Mouse (Mus musculus): ENCODE data around the gene Gpx4. TPM values are rescaled to one million over a fixed set of nuclear protein-coding genes. Genes with fewer than 3 reads are reported as not detected.
A peak's percentile ranks its signal among the peaks of the same experiment; 100 is the strongest.

The Gpx4 gene
- total RNA-seq, 1 experiment from 2014 or later = 251 TPM

DNA sequence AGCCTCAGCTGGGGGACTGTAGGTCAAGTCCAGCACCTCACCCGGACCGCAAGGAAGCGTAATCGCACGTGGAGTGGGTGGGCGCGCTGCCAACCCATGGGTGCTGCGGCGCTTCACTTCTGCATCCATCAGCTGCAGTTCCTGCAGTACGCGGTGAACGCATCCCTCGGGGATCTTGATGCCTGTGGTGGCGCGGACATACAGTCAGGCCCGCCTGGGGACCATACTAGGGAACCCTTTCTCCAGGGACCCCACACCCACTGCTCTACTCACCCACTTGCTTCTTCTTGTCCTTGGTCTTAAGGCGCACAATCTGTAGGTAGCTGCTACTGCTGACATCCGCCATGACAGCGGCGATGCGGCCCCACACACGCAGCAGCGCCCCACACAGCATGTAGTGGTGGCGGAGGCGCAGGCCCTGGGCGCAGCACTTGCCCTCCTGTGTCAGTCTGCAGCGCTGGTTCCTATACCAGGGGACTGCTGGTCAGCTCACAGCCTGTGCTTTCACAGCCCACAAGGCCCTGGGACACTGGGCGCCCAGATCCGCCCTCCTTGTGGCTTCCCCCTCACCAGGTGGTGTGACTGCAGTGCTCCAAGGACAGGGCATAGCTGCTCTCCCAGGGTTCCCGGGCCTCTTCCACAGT lies 10.8 kb downstream of the Gpx4 start:
- no peak for ATAC-seq (replicated peaks; ENCODE audit: insufficient number of reproducible peaks, low FRiP score, low TSS enrichment, poor library complexity, severe bottlenecking)

DNA sequence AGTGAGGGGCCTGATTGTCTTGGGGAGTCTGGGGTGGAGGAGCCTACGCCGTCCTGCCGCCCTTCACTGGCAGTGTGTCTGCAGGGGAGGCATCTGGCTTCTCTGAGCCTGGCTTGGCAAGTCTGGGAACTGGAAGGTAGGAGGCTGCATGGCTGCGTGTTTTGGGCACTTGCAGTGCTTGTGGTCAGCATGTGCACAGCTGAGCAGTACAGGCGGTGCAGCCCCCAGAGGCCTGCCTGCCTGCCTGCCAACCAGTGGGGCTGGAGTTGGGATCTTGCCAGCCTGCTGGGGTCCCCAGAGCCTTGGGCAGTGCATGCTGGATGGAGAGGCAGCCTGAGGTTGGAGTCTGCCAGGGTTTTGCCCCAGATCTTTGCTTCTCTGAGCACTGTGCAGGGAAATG lies 16.1 kb downstream of the Gpx4 start:
- no peak for ATAC-seq (replicated peaks; ENCODE audit: insufficient number of reproducible peaks, low FRiP score, low TSS enrichment, poor library complexity, severe bottlenecking)

DNA sequence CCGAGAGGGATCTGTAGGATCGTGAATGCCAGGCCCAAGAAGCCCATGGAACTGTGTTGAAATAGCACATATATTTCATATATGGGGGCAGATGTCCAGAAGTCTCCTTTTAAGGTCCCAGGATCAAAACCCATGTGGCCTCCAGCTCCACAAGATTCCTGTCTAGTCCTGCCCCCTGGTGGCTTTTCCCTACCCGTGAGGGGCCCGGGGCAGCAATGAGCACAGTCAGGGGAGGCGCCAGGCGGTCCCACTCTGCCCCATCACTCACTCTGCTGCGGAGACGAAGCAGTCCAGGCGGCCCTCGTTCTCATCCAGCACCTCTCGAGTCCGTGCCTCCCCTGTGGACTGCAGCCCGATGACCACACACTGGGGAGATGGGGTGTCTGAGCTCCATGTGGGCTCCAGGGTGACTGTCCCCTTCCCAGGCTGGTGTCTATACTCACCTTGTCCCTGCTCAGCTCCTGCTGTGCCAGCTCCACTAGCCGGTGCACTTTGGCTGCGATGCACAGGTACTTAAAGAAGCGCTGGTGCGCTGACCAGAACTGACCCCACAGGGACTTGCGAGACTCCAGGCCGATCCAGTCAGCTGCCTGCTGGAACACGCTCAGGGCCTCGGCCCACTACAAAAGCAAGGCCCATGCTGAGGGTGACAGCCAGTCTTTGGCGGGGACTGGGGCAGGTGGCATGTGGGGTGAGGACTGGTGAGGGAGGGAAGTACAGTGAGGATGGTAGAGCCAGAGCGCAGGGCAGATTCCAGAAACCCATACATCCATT lies 17.1 kb downstream of the Gpx4 start:
- no peak for ATAC-seq (replicated peaks; ENCODE audit: insufficient number of reproducible peaks, low FRiP score, low TSS enrichment, poor library complexity, severe bottlenecking)

DNA sequence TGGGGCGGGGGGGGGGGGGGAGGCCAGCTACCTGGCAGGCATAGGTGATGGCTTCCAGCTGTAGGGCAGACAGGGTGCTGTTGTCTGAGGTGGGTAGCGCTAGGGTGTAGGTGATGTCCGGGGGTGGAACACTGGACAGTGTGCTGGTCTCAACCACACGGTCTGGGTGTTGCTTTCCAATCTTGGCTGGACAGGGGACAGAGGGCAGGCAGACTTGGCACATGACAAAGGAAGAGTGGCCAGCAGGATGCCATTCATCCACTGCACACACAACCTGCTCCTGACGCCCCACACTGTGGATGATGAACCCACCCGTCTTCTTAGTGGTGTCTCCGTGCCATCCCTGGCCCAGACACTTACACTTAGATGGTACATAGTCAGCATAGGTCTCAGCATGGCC lies 22.3 kb downstream of the Gpx4 start:
- no peak for ATAC-seq (replicated peaks; ENCODE audit: insufficient number of reproducible peaks, low FRiP score, low TSS enrichment, poor library complexity, severe bottlenecking)

DNA sequence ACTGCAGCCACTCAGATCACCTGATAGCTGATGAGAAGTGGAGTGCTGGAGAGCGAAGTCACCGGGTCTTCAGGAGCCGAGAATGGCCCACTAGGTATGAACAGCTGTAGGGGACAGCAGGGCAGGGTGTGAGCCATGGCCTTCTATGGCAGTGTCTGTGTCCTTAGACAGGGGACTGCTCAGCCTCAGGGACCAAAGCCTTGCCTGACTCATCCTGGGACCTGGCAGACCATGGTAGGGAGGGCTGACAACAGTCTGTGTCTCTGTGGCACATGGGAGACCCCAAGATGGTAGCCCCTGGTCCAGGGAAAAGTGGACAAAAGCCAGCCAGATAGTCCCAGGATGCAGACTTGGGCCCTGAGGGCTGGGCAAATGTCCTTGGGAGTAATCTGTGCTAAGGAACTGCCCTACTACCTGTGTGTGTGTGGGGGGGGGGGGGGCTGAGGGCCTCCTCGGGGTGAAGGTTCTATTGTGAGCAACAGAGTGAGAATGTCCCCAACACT lies 23.0 kb downstream of the Gpx4 start:
- ATAC-seq (replicated peaks; ENCODE audit: insufficient number of reproducible peaks, low FRiP score, low TSS enrichment, poor library complexity, severe bottlenecking) = no peak

DNA sequence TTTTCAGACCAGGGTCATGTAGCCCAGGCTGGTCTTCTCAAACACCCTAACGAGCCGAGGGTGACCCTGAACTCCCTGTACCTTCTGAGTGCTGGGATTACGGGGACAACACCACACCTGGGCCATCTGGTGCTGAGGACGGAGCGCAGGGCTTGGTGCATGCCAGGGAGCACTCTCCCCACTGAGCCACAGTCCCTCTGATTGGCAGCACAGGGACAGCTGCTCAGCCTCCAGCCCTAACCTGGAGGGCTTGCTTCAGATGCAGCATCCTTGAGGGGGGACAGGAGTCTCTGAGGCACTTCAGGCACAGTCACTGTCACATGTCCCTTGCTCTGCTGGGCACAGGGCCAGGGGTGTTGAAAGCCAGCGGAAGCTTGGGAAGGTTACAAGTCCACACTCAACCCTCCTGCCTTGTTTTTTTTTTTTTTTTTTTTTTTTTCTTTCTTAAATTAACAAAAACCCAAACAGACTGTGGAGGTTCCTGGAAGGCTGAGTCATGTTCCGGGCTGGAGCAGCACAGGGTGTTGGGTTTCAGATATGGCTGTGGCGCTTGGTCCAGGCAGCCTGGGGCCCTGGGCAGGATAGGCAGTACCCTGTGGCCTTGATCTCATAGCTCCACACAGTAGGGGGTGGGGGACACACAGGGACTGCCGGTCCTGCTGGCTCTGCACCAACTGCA lies 24.0 kb downstream of the Gpx4 start:
- ATAC-seq (replicated peaks; ENCODE audit: insufficient number of reproducible peaks, low FRiP score, low TSS enrichment, poor library complexity, severe bottlenecking) = 0 out of 2 replicates have a peak, but pooled peaks have one; percentile 6

DNA sequence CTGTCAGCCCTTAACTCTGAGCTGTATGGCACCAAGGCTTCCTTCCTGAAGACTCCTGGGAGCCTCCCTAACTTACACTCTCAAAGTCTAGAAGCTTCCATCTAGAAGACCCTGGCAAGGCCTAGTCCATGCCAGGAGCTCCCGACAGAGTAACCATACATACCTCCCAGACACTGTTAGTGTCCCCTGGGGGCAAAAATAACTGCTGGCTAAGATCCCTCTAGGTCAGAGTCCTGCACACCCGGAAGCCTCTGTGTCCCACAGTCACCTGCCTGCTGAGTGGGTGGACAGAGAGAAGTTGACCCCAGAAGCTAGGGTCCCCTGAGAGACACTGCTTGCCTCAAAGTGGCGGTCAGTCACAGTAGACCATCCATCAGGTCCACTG lies 24.5 kb downstream of the Gpx4 start:
- ATAC-seq (replicated peaks; ENCODE audit: insufficient number of reproducible peaks, low FRiP score, low TSS enrichment, poor library complexity, severe bottlenecking) = no peak

DNA sequence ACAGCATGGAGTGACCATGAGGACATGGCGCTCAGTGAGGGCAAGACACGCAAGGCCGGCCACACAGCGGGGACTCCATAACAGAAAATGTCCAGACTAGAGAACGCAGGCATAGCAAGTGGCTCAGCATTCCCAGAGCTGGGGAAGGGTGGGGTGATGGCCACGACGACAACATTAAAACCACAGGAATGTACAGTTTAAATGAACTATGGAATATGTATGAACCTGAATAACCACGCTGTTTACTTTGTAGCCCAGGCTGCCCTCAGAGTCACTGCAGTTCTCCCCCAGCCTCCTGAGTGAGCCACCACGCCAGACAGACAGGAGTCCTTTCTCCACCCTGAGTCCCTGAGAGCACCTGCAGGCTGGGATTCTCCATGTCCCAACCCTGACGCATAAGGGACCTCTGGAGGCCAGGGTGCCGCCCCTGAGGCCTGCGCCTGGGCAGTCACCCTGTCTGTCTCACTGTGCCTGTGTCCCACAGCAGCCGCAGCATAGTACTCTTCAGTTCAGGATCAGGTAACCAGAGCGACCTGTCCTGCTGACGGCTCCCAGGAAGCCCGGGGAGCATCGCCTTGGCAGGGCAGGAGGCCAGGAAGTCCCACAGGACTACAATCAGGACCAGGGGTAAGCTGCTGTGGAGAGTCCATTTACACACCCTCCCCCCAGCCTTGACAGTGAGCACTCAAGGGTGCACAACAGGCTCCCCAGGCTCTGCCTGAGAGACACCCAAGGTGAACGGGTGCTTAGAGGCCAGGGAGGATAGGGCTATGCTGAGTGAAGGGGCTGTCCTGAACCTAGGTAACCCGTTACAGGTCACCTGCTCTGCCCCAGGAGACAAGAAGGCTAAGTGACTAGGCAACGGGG lies 25.9 kb downstream of the Gpx4 start:
- ATAC-seq (replicated peaks; ENCODE audit: insufficient number of reproducible peaks, low FRiP score, low TSS enrichment, poor library complexity, severe bottlenecking) = no peak

DNA sequence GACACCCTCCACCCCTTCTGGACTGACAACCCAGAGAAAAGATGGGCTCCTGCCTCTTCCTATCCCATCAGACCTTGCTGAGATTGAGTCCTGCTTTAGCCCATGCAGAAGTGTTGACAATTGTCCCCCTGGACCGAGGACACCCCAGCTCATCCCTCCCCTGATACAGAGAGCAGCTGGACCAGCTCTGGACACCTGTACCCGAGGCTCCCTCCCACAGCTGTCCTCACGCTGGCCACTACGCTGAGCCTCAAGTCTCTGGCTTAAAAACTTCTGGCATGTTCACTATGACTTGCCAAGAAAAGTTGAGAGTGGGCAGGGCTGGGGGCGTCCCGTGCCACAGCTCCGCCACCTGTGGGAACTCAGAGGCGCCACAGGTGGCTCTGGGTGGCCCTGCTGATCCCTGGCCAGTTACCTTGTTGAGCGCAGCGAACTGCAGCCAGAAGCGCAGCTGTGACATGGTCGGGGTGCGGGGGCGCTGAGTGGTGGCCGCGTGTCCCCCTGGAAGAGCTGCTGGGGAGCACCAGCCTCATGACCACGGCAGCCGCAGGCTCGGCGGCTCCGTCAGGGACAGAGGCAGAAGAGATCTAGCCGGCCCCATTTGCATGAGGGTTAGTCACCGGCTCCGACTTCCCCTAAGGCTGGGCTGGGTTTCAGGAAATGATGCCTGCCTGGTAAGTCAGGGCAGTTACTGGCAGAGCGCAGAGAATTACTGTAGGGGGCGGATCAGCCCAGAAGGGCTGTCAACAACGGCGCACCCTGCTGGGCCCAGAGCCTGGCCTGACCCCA lies 28.0 kb downstream of the Gpx4 start:
- ATAC-seq (replicated peaks; ENCODE audit: insufficient number of reproducible peaks, low FRiP score, low TSS enrichment, poor library complexity, severe bottlenecking) = peak; percentile 85

DNA sequence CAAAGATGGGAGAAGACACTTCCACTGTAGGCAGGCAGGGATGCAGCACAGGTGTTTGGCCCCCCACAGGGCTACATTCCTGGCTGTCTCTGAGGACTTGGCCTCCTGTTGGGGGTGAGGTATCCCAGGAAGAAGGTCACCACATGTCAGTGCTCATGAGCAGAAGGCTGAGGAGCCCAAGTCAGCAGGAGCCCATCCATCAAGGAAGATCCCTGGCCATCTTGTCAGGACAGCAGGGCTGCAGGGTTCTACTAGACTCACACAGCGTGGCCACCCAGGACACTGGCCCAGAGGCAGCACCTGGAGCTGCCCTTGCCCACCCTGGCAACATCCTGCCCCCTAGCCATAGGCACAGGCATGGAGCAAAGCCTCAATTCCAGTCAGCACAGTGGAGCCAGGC lies 29.0 kb downstream of the Gpx4 start:
- no peak for ATAC-seq (replicated peaks; ENCODE audit: insufficient number of reproducible peaks, low FRiP score, low TSS enrichment, poor library complexity, severe bottlenecking)

DNA sequence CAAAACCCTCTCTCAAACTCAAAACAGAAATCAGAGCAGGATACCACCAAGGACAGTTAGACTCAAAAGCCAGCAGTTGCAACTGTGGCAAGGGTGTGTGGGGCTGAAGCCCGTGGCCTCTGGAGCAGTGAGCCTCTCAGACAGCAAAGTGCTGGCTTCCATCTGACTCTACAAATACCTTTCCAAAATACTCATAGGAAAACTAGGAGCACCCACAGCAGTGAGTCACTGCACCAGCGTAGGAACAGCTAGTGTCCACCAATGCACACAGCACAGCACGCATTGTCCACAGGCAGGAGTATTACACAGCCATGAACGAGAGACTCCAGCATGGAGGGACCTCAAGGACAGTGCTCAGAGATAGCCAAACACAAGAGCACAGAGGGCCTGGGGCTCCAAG lies 29.4 kb downstream of the Gpx4 start:
- no peak for ATAC-seq (replicated peaks; ENCODE audit: insufficient number of reproducible peaks, low FRiP score, low TSS enrichment, poor library complexity, severe bottlenecking)

DNA sequence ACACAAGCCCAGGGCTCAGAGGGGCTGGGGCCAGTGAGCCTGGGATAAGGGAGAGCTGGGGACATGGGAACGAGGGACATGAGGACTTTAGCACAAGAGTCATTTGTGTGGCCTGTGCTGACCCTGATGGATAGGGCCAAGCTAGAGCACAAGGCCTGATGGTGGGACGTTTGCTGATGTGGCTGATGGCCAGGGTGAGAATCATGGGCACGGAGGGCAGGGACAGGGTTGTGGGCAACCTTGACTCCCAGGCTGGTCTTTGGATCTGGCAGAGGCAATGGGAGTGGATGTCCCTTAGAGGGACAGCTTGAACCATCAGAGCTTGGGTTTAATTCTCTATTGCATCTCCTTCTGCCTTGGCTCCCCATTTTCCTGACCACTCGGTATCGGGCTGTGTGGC lies 30.3 kb downstream of the Gpx4 start:
- no peak for ATAC-seq (replicated peaks; ENCODE audit: insufficient number of reproducible peaks, low FRiP score, low TSS enrichment, poor library complexity, severe bottlenecking)

DNA sequence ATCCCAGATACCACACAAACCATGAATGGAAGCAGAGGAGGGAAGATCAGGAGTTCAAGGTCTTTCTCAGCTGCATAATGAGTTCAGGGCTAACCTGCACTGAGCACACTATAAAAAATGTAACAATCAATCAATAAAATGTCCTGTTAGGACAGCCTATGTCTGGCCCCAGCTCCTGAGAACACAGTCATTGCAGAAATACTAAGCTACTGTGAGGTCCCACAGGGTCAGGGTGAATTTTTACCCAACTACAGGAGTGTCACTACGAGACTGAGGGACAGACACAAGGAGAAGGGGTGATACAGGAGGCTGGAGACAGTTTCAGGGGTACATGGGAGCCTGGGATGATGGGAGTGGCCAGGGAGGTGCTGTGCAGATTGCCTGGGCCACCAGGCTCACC lies 31.4 kb downstream of the Gpx4 start:
- ATAC-seq (replicated peaks; ENCODE audit: insufficient number of reproducible peaks, low FRiP score, low TSS enrichment, poor library complexity, severe bottlenecking) = no peak

DNA sequence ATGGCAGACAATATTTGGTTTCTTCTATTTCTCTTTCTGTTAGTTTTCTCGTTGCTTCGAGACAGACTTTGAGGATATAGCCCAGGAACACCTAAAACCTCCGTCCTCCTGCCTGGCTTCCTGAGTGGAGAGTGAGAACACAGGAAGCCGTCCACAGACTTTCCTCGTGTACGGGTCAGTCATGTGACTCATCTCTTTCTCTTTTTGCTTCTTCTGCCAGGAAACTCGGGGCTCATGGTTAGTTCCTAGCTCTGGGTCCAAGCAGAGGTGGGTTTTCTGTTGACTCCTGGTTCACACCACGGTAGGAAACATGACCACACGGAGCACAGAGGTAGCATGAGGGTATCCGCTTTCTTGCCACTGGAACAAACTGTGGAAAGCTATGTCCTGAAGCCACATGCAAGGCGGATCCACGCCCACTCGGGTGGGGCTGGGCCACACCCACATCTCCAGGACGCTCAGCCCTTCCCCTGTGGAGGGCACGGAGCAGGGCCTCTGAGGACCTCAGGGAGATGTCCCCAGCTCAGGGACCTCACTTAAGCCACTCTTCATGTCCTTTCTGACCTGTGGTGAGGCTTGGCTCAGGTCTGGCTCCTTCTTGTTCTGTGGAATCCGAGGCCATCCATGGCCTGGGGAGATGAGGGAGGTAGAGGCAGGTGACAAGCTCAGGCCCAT lies 33.6 kb downstream of the Gpx4 start:
- ATAC-seq (replicated peaks; ENCODE audit: insufficient number of reproducible peaks, low FRiP score, low TSS enrichment, poor library complexity, severe bottlenecking) = no peak

DNA sequence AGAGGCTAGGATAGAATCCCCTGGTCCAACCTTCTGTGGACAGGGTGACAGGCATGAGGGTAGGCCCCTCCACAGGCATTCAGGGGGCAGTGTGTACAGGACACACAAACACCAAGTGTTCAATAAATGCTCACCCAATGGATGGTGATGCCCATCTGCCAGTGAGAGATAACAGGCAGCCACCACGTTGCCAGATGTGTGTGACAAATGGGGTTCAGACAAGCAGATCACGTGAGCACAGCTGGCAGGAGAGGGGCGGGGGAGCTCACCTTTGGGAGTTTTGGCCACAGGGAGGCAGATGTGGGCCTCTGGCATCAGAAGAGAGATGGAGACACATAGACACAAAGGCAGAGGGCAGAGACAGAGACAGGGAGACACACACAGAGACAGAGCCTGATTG lies 34.1 kb downstream of the Gpx4 start:
- ATAC-seq (replicated peaks; ENCODE audit: insufficient number of reproducible peaks, low FRiP score, low TSS enrichment, poor library complexity, severe bottlenecking) = no peak

DNA sequence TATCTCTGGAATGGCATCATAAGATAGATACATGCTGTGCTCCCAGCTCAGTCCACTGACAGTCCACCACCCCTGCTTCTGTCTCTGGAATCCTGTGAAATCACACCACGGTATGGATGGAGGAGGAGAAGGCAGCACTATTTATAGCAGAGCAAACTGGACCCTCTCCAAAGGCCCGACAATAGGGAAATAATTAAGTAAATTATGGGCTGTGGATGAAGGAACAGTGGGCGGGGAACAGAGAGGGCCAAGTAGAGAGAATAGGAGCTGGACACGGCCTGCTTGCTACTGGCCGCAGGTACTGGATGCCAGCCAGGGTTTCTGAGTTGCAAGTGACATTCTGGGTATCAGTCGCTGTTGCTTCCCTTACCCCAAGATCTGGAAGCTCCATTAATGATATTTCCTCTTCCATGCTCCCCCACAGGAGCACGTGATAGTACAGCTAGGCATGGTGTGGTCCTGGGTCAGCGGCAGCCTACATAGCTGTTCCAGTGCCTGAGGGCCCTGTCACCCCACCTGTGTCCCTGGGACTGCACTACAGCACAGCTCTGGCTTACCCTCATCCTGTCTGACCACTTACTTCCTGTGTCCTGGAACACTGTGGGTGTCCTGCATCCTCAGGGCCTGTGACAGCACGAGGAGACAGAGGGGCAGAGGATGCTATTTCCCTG lies 38.0 kb downstream of the Gpx4 start:
- ATAC-seq (replicated peaks; ENCODE audit: insufficient number of reproducible peaks, low FRiP score, low TSS enrichment, poor library complexity, severe bottlenecking) = no peak

DNA sequence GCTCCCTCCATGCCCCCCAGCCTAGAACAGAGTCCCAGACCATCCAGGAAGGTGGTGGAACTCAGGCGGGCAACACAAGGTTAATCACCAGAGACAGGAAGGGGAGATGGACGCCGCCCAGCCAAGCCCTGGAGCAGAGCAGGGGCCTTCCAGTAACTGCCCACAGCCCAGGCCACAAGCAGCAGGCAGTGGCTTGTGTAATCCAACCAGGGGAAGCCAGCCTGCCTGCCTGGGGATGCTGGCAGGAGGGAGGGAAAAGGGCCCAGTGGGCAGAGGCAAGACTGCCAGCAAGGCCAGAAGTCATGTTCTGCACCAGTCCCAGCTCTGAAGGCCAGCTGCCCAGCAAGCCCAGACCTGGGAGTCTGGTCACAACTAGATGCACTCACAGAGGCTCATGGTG lies 39.9 kb downstream of the Gpx4 start:
- peak; percentile 74 for ATAC-seq (replicated peaks; ENCODE audit: insufficient number of reproducible peaks, low FRiP score, low TSS enrichment, poor library complexity, severe bottlenecking)
